Mouse (Mus musculus) stomach, embryonic 14.5 days (tissue): Measurements from ENCODE around the gene Arpp19. TPM values are rescaled to one million over a fixed set of nuclear protein-coding genes. Genes with fewer than 3 reads are reported as not detected.

Experiments used
- ATAC-seq: fragments of 200-750 bp; cut with Nextera tagmentation; 2 replicates; pipeline ENCODE4 v1.8.0; 2017; ENCODE audit warnings: low read depth, moderate TSS enrichment; ENCODE audit not compliant: insufficient number of reproducible peaks, insufficient read depth, low FRiP score
- H3K27ac ChIP-seq: fragments of 300-500 bp; sonication (generic); 2 replicates; pipeline ENCODE4 v1.5.1; 2014; ENCODE audit warnings: mild to moderate bottlenecking, low read length, moderate library complexity, mixed read lengths
- H3K27me3 ChIP-seq: fragments of 300-500 bp; sonication (generic); 2 replicates; pipeline ENCODE4 v1.6.1; 2014; ENCODE audit warnings: low read length, control low read depth, mixed read lengths; ENCODE audit not compliant: control insufficient read depth, insufficient read depth
- H3K36me3 ChIP-seq: fragments of 300-500 bp; sonication (generic); 2 replicates; pipeline ENCODE4 v1.6.1; 2014; ENCODE audit warnings: mild to moderate bottlenecking, control low read depth, low read length, moderate library complexity, mixed read lengths; ENCODE audit not compliant: control insufficient read depth, insufficient read depth
- H3K4me1 ChIP-seq: fragments of 300-500 bp; sonication (generic); 2 replicates; pipeline ENCODE4 v1.6.1; 2014; ENCODE audit warnings: low read length, control low read depth, mixed read lengths; ENCODE audit not compliant: control insufficient read depth, insufficient read depth
- H3K4me2 ChIP-seq: fragments of 300-500 bp; sonication (generic); replicated peaks from 2 replicates; pipeline ENCODE4 v1.6.1; 2014; ENCODE audit warnings: low read depth, low read length, control low read depth
- H3K4me3 ChIP-seq: fragments of 300-500 bp; sonication (generic); 2 replicates; pipeline ENCODE4 v1.5.1; 2014; ENCODE audit warnings: low read depth, low read length, control low read depth
- H3K9ac ChIP-seq: fragments of 300-500 bp; sonication (generic); replicated peaks from 2 replicates; pipeline ENCODE4 v1.6.1; 2014; ENCODE audit warnings: low read depth, mild to moderate bottlenecking, control low read depth, low read length, moderate library complexity, mixed read lengths
- H3K9me3 ChIP-seq: fragments of 300-500 bp; sonication (generic); 2 replicates; pipeline ENCODE4 v1.6.1; 2016; ENCODE audit warnings: low read depth, low read length, control low read depth; ENCODE audit not compliant: control insufficient read depth
- WGBS: fragments of 180-500 bp; shearing (Covaris S2); extraction: QIAGEN DNeasy Blood & Tissue Kit; methylation state at CpG from one replicate; pipeline ENCODE4 v1.1.7; 2014; 5-methylcytosine and 5-hydroxymethylcytosine counted together
- polyA plus RNA-seq: library from polyadenylated mRNA; unstranded; fragments of >200 nt; fragmentation: Nextera tagmentation; extraction: Ambion mirVana; gene quantifications from 2 replicates; pipeline ENCODE4 v1.2.1, GENCODE M21; 2014

Arpp19 gene
- polyA plus RNA-seq, 1 experiment from 2014 or later, result 299 TPM

DNA sequence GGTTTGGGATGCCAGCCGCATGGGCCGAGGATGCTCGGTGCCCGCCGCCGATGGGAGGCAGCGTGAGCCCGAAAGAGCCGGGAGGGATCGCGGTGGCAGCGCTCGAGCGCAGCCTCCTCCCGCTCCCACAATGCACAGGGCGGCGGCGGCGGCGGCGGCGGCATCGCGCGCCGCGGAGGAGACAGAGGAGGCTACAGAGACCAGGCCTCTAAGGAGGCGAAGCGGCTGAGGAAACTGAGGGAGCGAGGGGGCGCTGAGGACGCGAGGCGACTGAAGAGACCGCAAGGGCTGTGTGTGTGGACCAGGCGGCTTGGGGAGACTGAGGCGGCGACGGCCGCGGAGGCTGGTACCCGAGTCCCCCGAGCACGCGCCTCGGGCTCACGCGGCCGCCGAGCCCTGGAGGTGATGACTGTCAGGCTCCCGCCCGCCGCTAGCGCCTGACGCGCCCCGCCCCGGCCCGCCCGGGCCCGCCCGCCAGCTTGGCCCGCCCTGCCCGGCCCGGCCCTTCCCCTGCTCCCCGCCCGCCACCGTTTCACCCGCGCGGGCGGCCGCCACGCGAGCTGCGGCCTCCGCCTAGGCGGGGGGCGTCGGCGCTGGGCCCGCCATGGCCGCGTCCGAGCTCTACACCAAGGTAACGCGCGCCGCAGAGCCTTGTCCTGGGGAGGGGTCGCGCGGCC is 33.8 kb downstream of the Arpp19 start:
- H3K9me3 ChIP-seq, result no peaks in the 10 kb centered on the region
- H3K9ac ChIP-seq, result peak overlapping the region; percentile 79
- WGBS, result under 1% methylated on average over 83 of the region's 92 CpGs
- H3K4me2 ChIP-seq, result peak overlapping the region; percentile 87
- no peaks in the 10 kb centered on the region for H3K36me3 ChIP-seq
- no peaks in the 10 kb centered on the region for H3K27me3 ChIP-seq
- H3K4me3 ChIP-seq, result peak overlapping the region; percentile 83
- ATAC-seq, result peak; percentile 98
- H3K27ac ChIP-seq, result peak overlapping the region; percentile 86
- no peaks in the 10 kb centered on the region for H3K4me1 ChIP-seq

DNA sequence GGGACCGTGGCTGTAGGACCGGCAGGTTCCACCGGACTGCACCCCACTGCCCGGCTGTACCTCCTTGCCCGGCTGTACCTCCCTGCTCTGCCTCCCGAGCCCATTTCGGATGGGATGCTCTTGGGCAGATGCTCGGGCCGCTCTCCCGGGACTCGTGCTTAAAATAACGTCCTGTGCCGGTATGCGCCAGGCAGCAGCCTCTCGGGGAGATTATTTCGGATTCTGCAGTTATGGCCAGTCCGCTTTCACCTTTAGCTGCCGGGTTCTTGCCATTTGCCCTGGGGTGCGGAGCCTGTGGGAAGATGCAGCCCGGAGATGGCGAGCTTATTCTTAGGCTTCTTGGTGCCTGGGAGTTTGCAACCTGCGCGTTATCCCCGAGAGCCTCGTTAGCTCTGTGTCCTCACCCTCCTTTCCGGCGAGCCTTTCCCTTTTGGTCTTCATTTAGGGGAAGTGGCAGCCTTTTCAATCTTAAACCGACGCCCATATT is 34.3 kb downstream of the Arpp19 start:
- H3K9me3 ChIP-seq, result no peaks in the 10 kb centered on the region
- H3K27ac ChIP-seq, result peak overlapping the region; percentile 86; the same call in 1 of the 2 replicates
- H3K36me3 ChIP-seq, result no peaks in the 10 kb centered on the region
- no peaks in the 10 kb centered on the region for H3K4me1 ChIP-seq
- peak overlapping the region; percentile 79 for H3K9ac ChIP-seq
- peak; percentile 61; the same call in 1 of the 2 replicates for ATAC-seq
- H3K4me2 ChIP-seq, result peak overlapping the region; percentile 87
- under 1% methylated on average over 29 of the region's 29 CpGs for WGBS
- no peaks in the 10 kb centered on the region for H3K27me3 ChIP-seq
- H3K4me3 ChIP-seq, result peak overlapping the region; percentile 83

DNA sequence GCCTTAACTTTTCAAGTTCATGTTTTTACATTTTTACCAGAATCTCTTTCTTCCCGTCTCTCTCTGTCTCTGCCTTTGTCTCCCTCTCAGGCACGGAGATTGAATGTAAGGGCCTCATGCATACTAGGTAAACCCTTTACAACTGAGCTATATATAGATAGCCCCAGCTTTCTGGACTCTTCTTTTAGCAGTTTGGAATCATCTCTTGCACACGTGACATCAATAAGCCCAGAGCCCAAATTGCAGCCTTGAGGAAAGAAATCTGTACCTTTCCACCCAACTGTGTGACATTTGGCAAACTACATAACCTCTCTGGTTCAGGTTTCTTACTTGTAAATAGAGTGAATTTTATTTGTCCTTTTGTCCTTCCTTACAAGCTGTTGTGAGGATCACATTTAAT is 34.9 kb downstream of the Arpp19 start:
- Histone ChIP-seq H3K27ac (no peak overlapping the region), H3K27me3 (no peaks in the 10 kb centered on the region), H3K4me2 (peak overlapping the region; percentile 87), H3K4me3 (peak overlapping the region; percentile 83; the same call in 1 of the 2 replicates), H3K9ac (peak overlapping the region; percentile 79; the same call in 1 of the 2 replicates), H3K4me1 (no peaks in the 10 kb centered on the region), H3K9me3 (no peaks in the 10 kb centered on the region), H3K36me3 (no peaks in the 10 kb centered on the region)
- 35% methylated on average over 3 of the region's 3 CpGs for WGBS
- no peak for ATAC-seq

DNA sequence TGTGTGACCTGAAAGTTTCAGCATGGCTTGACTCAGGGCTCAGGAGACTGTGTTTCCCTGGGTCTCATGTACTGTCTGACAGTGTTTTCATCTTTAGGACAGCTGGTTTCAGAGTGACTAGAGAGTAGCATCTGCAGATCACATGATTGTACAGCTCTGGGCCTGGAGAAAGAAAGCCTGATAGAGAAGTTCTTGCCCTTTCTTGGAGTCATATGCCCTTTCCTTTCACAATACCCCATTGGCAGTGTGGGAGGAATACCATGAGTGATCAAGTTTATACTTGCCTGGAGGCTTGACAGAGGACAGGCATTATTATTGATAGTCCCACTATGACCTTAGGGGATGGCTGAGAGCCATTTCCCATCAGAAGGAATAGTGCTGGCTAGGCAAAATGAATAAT is 39.8 kb downstream of the Arpp19 start:
- Histone ChIP-seq H3K4me2 (no peak overlapping the region), H3K4me3 (no peak overlapping the region), H3K27ac (no peak overlapping the region), H3K27me3 (no peaks in the 10 kb centered on the region), H3K36me3 (no peaks in the 10 kb centered on the region), H3K9ac (no peak overlapping the region), H3K9me3 (no peaks in the 10 kb centered on the region), H3K4me1 (no peaks in the 10 kb centered on the region)
- ATAC-seq, result no peak

DNA sequence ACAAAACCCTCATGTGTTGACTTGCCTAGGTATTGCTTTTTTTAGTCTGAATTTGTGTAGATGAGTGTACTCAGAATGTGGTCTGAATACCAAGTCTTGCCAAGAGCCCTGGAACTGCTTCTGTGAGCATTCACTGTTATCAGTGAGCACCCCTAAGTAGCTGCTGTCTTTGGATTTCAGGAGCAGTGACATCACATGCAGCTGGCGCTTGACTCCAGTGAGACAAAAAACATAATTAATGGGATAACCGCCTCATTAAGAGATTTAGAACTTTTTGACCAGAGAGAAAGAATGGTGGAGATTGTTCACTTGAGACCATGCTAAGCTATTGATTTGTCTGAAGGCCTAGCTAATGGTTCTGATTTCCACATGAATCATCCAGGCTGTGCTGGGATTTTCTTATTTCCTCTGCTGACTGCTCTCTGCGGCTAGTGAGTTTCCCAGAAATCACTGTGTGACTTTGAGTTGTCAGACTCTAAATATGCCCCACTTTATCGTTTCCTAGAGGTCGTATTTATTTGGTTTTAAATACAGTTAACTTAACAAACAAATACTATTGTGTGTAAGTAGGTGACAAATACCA is 47.9 kb downstream of the Arpp19 start:
- Histone ChIP-seq H3K4me2 (no peak overlapping the region), H3K27ac (no peak overlapping the region)
- 59% methylated on average over 5 of the region's 5 CpGs for WGBS

DNA sequence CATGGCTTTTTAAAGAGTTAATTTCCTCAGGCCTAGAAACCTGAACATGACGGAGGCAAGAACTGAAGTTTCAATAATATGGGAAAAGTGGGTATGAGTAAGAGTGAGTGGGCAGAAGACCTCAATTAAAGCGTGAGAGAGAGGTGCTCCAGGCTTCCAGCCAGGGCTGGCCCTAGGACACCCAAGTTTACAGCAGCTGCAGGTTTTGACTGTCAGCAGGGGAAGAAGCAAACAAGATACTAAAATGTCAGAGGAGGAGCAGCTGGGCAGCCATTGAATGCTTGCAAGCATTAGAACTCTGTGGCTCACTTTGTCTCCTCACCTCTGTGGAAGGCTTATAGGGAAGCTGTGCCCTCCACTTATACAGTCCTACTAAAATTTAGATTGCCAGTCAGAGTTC is 50.4 kb downstream of the Arpp19 start:
- no peaks in the 10 kb centered on the region for H3K4me1 ChIP-seq
- H3K36me3 ChIP-seq, result no peaks in the 10 kb centered on the region
- H3K9me3 ChIP-seq, result no peaks in the 10 kb centered on the region
- H3K4me2 ChIP-seq, result no peak overlapping the region
- ATAC-seq, result no peak
- H3K9ac ChIP-seq, result no peak overlapping the region
- no peaks in the 10 kb centered on the region for H3K27me3 ChIP-seq
- H3K27ac ChIP-seq, result no peak overlapping the region
- 62% methylated on average over 2 of the region's 2 CpGs for WGBS
- no peak overlapping the region for H3K4me3 ChIP-seq

More for the DNA sequence above, 47.9 kb downstream of the Arpp19 start:
- Histone ChIP-seq H3K4me1 (no peaks in the 10 kb centered on the region), H3K36me3 (no peaks in the 10 kb centered on the region), H3K27me3 (no peaks in the 10 kb centered on the region), H3K9me3 (no peaks in the 10 kb centered on the region), H3K4me3 (no peak overlapping the region), H3K9ac (no peak overlapping the region)
- ATAC-seq, result no peak

DNA sequence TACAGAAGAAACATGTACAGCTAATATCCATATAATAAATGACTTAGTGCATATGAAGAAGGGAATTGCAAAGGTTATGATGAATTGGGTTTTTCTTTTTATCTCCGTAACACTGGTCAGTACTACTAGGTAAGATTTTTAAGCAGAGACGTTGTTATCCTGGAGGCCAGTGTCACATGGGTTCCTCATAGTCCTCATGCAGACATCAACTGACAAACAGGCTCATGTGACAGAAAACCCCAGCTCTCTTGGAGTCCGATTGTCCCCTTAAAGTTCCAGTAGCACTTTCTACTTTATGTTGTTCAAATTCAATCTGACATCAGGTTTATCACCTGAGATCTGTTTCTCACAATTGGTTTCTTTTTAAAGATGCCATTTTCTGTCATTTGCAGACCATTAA is 51.9 kb downstream of the Arpp19 start:
- no peak overlapping the region for H3K9ac ChIP-seq
- H3K4me2 ChIP-seq, result no peak overlapping the region
- H3K36me3 ChIP-seq, result no peaks in the 10 kb centered on the region
- H3K9me3 ChIP-seq, result no peaks in the 10 kb centered on the region
- WGBS, result 78% methylated on average over 3 of the region's 3 CpGs
- no peak overlapping the region for H3K4me3 ChIP-seq
- no peak overlapping the region for H3K27ac ChIP-seq
- H3K27me3 ChIP-seq, result no peaks in the 10 kb centered on the region
- no peaks in the 10 kb centered on the region for H3K4me1 ChIP-seq
- ATAC-seq, result no peak

DNA sequence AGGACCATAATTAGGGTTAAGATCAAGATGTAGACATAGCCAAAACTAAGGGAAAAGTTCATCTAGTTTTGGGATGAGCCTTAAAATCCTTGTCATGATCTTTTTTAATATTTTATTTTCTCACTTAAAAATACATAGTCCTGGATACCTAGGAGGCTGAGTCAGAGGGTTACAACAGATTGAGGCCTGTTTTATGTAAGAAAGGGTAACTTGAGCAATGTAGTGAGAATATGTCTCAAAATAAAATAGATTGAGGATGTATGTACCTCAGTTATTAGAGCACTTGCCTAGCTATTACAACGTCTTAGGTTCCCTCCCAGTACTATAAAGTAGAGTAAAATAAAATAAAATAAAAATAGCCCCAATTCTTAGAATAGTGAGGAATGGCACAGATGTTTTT is 54.7 kb downstream of the Arpp19 start:
- Histone ChIP-seq H3K27ac (no peak overlapping the region), H3K4me1 (no peaks in the 10 kb centered on the region), H3K9me3 (no peaks in the 10 kb centered on the region), H3K36me3 (no peaks in the 10 kb centered on the region), H3K27me3 (no peaks in the 10 kb centered on the region), H3K4me2 (no peak overlapping the region), H3K9ac (no peak overlapping the region), H3K4me3 (no peak overlapping the region)
- no peak for ATAC-seq
- 83% methylated on average over 1 of the region's 1 CpGs for WGBS
